Mouse (Mus musculus) 3134 (cell line): ENCODE measurements around the gene Pias4.

ENCODE experiments used
- DNase-seq: peaks from one replicate; pipeline ENCODE4 v3.0.0-alpha.2; 2011; ENCODE audit warnings: low spot score; ENCODE audit not compliant: insufficient read length; ENCODE audit errors: extremely low read depth

Gene Pias4

GRCm38 (mm10) chr10:81140005-81140404, 27.7 kb downstream of the Pias4 start:
- no peak for DNase-seq

GRCm38 (mm10) chr10:81139529-81139846, 28.2 kb downstream of the Pias4 start:
- no peak for DNase-seq

- DNase-seq: no peak
These were observed 28.7 kb downstream of the Pias4 start for GRCm38 (mm10) chr10:81138821-81139528.

- DNase-seq: peak; percentile 80
These were observed 29.5 kb downstream of the Pias4 start for GRCm38 (mm10) chr10:81138131-81138782.

GRCm38 (mm10) chr10:81137252-81138130, 30.2 kb downstream of the Pias4 start:
- DNase-seq: peak; percentile 99

- DNase-seq: peak; percentile 84
These were observed 31.0 kb downstream of the Pias4 start for GRCm38 (mm10) chr10:81136706-81137231.

GRCm38 (mm10) chr10:81135831-81136705, 31.7 kb downstream of the Pias4 start:
- peak; percentile 82 for DNase-seq

- no peak for DNase-seq
These were observed 32.6 kb downstream of the Pias4 start, which contains the start of gene Zbtb7a for GRCm38 (mm10) chr10:81134966-81135681. Gene Zbtb7a (plus strand): TSS chr10:81135220.

GRCm38 (mm10) chr10:81134181-81134587, 33.5 kb downstream of the Pias4 start:
- no peak for DNase-seq

GRCm38 (mm10) chr10:81123500-81123899, 44.2 kb downstream of the Pias4 start:
- no peak for DNase-seq

- DNase-seq: no peak
These were observed 44.8 kb downstream of the Pias4 start for GRCm38 (mm10) chr10:81122889-81123288.

- no peak for DNase-seq
These were observed 47.1 kb downstream of the Pias4 start for GRCm38 (mm10) chr10:81120650-81121049.

- no peak for DNase-seq
These were observed 48.1 kb downstream of the Pias4 start for GRCm38 (mm10) chr10:81119625-81120024.

- no peak for DNase-seq
These were observed 54.8 kb downstream of the Pias4 start for GRCm38 (mm10) chr10:81112946-81113345.

- peak; percentile 80 for DNase-seq
These were observed 61.5 kb downstream of the Pias4 start for GRCm38 (mm10) chr10:81106113-81106721.

- DNase-seq: peak; percentile 97
These were observed 62.1 kb downstream of the Pias4 start, which contains the start of gene Map2k2 for GRCm38 (mm10) chr10:81105565-81106112. Gene Map2k2 (plus strand): TSS chr10:81105915.
